Mouse (Mus musculus) ovary, postnatal 14 days (tissue): ENCODE measurements around the gene Cdhr3.
A peak's percentile ranks its signal among the peaks of the same experiment; 100 is the strongest.
"Not testable (repeated sequence)": the region's sequence is repeated elsewhere in the genome, so short reads cannot be mapped to it uniquely, and the experiment has no call there.

Experiments
- DNase-seq: peaks from one replicate; pipeline ENCODE4 v3.0.0; 2022; ENCODE audit warnings: low spot score

The Cdhr3 gene

GRCm38 (mm10) chr12:33005858-33006257, 86.8 kb downstream of the Cdhr3 start:
- no peak for DNase-seq

- DNase-seq, result no peak
These were observed 89.2 kb downstream of the Cdhr3 start for GRCm38 (mm10) chr12:33003339-33003965.

GRCm38 (mm10) chr12:33000402-33000801, 92.3 kb downstream of the Cdhr3 start:
- no peak for DNase-seq

DNA sequence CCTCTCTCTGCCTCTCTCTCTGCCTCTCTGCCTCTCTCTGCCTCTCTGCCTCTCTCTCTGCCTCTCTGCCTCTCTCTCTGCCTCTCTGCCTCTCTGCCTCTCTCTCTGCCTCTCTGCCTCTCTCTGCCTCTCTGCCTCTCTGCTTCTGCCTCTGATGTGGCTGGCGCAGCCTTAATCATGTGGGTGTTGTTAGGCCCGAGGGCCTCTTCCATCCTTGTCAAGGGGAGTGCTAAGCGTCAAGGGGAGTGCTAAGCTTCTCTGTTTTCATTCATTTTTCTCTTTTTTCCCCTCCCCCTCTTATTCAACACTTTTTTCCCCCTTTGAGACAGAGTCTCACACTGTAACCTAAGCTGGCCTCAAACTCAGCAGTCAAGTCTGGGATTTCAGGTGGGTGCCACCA, 92.9 kb downstream of the Cdhr3 start:
- not testable (repeated sequence) for DNase-seq

GRCm38 (mm10) chr12:32998766-32999165, 93.9 kb downstream of the Cdhr3 start:
- DNase-seq, result no peak

DNA sequence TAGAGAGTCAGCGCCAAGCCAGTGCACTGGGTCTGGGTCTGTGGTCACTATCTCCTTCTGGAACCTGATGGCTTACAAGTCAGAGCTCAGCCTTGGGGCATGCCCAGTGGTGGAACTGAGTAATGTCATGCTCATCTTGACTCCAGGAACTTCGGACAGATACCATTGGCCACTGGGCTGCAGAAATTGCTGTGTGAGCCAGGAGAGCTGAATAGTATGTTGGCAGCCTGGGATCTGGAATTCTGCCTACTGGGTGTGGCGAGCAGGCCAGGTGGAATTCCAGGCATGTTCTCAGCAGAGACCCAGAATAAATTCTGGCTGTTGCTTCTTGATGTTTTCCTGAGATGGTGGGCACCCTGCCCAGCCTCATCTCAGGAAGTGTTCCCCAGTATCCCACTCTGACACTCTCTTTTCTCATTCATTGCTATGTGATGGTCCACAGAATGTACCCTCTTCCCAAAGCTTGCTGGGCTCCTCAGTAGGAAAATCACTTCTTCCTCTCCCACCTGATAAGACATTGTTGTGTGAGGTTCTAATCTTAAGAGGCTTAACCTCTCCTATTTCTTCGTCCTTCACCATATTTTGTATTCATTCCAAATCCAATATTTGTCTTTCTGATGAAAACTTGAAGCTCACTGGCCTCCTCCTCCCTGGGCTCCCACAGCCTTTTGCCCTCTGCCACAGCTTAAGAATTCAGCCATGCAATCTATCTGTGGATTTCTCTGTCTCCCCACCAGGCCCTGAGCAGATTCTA, 97.4 kb downstream of the Cdhr3 start:
- DNase-seq, result peak; percentile 18

- no peak for DNase-seq
These were observed 98.6 kb downstream of the Cdhr3 start for GRCm38 (mm10) chr12:32994081-32994480.

- no peak for DNase-seq
These were observed 102.9 kb downstream of the Cdhr3 start for GRCm38 (mm10) chr12:32989731-32990130.

GRCm38 (mm10) chr12:32986284-32986683, 106.4 kb downstream of the Cdhr3 start:
- no peak for DNase-seq
